Mouse (Mus musculus) C2C12 (cell line): Measurements from ENCODE around the gene Synj2.

ENCODE experiments used
- CEBPB ChIP-seq: IDR thresholded peaks from one replicate; pipeline ENCODE4 v1.6.1; 2011; ENCODE audit warnings: low read depth, mild to moderate bottlenecking, control low read depth, moderate library complexity
- CTCF ChIP-seq: IDR thresholded peaks from one replicate; pipeline ENCODE4 v1.5.1; 2011; ENCODE audit not compliant: control insufficient read depth, insufficient read depth, insufficient read length
- MAX ChIP-seq: IDR thresholded peaks from one replicate; pipeline ENCODE4 v1.6.1; 2011; ENCODE audit warnings: mild to moderate bottlenecking, control low read depth
- MYOG ChIP-seq: IDR thresholded peaks from one replicate; pipeline ENCODE4 v1.6.1; 2011; ENCODE audit not compliant: control insufficient read depth, insufficient read length; ENCODE audit errors: extremely low read depth
- USF1 ChIP-seq: IDR thresholded peaks from one replicate; pipeline ENCODE4 v1.6.1; 2011; ENCODE audit warnings: low read depth, mild to moderate bottlenecking, control low read depth, moderate library complexity

DNA sequence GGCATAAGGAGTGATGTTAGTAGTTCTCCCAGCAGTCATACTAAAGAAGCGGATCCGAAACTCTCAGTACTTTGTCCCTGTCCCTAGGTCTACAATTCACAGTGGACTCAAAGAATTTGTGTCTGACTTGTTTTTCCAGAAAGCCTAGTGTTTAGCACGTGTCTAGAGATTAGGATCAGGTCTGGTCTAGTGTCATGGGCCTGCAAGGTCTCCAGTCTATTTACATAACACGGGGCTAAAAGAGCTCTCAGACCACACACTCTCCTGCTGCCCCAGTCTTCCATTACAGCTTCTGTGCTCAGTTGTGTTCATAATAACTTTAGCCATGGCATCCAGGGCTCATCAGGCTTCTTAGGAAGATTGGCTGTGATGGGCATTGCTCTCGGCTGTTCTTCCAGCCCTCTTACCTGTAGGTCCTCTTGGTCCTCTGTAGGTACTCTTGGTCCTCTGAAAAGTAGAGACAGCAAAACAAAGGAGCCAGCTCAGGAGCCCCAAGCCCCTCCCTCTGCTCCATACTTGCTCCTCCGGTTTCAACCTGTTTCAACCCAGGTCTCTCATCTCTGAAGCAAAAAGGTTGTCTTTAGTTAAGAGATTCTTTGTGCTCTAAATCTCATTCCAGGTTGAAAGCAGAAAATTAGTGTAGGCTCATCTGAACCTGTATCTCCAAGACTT, 37.3 kb upstream of the Synj2 start:
- TF ChIP-seq CTCF: no peak
- TF ChIP-seq CEBPB: no peak
- TF ChIP-seq MYOG: no peak
- TF ChIP-seq USF1: no peak
- TF ChIP-seq MAX: no peak
